Mouse (Mus musculus): ENCODE results near the gene Ggt6.
A peak's percentile ranks its signal among the peaks of the same experiment; 100 is the strongest.
"Not testable (repeated sequence)": the region's sequence is repeated elsewhere in the genome, so short reads cannot be mapped to it uniquely, and the experiment has no call there.

The Ggt6 gene

GRCm38 (mm10) chr11:72440597-72440964 lies 5.3 kb downstream of the Ggt6 start:
- not testable (repeated sequence) for DNase-seq

GRCm38 (mm10) chr11:72440965-72441664 lies 5.8 kb downstream of the Ggt6 start, which contains the start of gene Mybbp1a:
TSS of gene Mybbp1a (plus strand) at chr11:72441355.
- DNase-seq, result peak; percentile 99

- peak; percentile 71 for DNase-seq
Observed at GRCm38 (mm10) chr11:72446311-72447105, 11.2 kb downstream of the Ggt6 start.

- no peak for DNase-seq
Observed at GRCm38 (mm10) chr11:72447475-72447874, 12.1 kb downstream of the Ggt6 start.

- DNase-seq, result no peak
Observed at GRCm38 (mm10) chr11:72452140-72452665, 16.9 kb downstream of the Ggt6 start.

- DNase-seq, result no peak
Observed at GRCm38 (mm10) chr11:72453105-72453953, 18.0 kb downstream of the Ggt6 start.

GRCm38 (mm10) chr11:72455694-72456093 lies 20.4 kb downstream of the Ggt6 start:
- DNase-seq, result peak; percentile 27

- peak; percentile 71 for DNase-seq
Observed at GRCm38 (mm10) chr11:72457995-72458496, 22.7 kb downstream of the Ggt6 start.

GRCm38 (mm10) chr11:72458502-72458901 lies 23.2 kb downstream of the Ggt6 start:
- DNase-seq, result no peak

- DNase-seq, result peak; percentile 43
Observed at GRCm38 (mm10) chr11:72461500-72461981, 26.2 kb downstream of the Ggt6 start.

- DNase-seq, result no peak
Observed at GRCm38 (mm10) chr11:72464821-72465220, 29.5 kb downstream of the Ggt6 start.

GRCm38 (mm10) chr11:72465978-72466693 lies 30.8 kb downstream of the Ggt6 start:
- DNase-seq, result peak; percentile 74

GRCm38 (mm10) chr11:72466694-72467507 lies 31.6 kb downstream of the Ggt6 start:
- DNase-seq, result peak; percentile 86

- DNase-seq, result no peak
Observed at GRCm38 (mm10) chr11:72468525-72468924, 33.2 kb downstream of the Ggt6 start.

- DNase-seq, result peak; percentile 95
Observed at GRCm38 (mm10) chr11:72469217-72469616, 33.9 kb downstream of the Ggt6 start.

GRCm38 (mm10) chr11:72470004-72470403 lies 34.7 kb downstream of the Ggt6 start:
- DNase-seq, result peak; percentile 32

- no peak for DNase-seq
Observed at GRCm38 (mm10) chr11:72471381-72471780, 36.1 kb downstream of the Ggt6 start.

GRCm38 (mm10) chr11:72473540-72473939 lies 38.2 kb downstream of the Ggt6 start:
- no peak for DNase-seq

GRCm38 (mm10) chr11:72474926-72475325 lies 39.6 kb downstream of the Ggt6 start:
- no peak for DNase-seq

- no peak for DNase-seq
Observed at GRCm38 (mm10) chr11:72475408-72475807, 40.1 kb downstream of the Ggt6 start.

- no peak for DNase-seq
Observed at GRCm38 (mm10) chr11:72476074-72476625, 40.8 kb downstream of the Ggt6 start.
